Mouse (Mus musculus): Measurements from ENCODE around the gene Exo5. TPM values are rescaled to one million over a fixed set of nuclear protein-coding genes. Genes with fewer than 3 reads are reported as not detected.
A peak's percentile ranks its signal among the peaks of the same experiment; 100 is the strongest.

Gene Exo5
- polyA plus RNA-seq, 1 experiment from 2014 or later, result 34.1 TPM

DNA sequence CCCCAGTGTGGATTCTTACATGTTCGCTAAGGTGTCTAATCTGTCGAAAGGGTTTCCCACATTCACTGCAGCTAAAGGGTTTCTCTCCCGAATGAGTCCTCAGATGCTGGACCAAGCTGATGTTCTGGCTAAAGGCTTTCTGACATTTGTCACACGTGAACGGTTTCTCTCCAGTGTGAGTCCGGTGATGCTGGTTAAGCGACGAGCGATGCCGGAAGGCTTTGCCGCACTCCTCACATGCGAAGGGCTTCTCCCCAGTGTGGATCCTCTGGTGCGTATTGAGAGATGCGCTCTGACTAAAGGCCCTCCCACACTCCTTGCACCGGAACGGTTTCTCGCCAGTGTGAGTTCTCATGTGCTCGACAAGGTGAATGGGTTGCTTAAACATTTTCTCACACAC, 5.9 kb upstream of the Exo5 start:
- H3K36me3 ChIP-seq, result peaks cover 16% of the 10 kb centered on the region
- H3K9ac ChIP-seq, result no peak overlapping the region
- H3K4me2 ChIP-seq (replicated peaks), result no peak overlapping the region
- H3K27ac ChIP-seq, result no peak overlapping the region
- peaks cover 9% of the 10 kb centered on the region; the same call in 1 of the 2 replicates for H3K9me3 ChIP-seq (replicated peaks)
- 94% methylated on average over 18 of the region's 18 CpGs for WGBS
- H3K4me3 ChIP-seq, result no peak overlapping the region
- ATAC-seq (ENCODE audit: low FRiP score), result no peak
- no peaks in the 10 kb centered on the region for H3K4me1 ChIP-seq
- H3K27me3 ChIP-seq, result no peaks in the 10 kb centered on the region

DNA sequence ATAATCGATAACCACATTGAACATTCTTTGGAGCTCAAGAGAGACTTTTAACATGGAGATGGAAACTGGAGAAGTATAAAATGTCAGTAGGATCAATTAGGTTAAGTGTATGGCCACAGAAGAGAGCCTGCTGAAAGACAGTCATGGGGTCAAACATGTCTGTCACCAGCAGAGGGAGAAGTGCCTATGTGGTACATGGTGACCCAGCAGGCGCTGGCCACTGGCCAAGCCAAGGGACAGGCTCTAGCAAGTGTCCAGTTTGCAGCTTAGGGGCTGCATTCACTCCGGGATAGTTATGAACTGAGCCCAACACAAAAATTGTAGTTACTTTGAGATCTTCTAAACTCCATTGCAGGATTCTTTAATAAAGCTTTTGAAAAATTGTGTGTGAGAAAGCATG, 3.9 kb upstream of the Exo5 start:
- no peak overlapping the region for H3K9ac ChIP-seq
- peaks cover 4% of the 10 kb centered on the region for H3K4me1 ChIP-seq
- H3K4me3 ChIP-seq, result no peak overlapping the region
- no peaks in the 10 kb centered on the region for H3K27me3 ChIP-seq
- no peak overlapping the region for H3K27ac ChIP-seq
- ATAC-seq (ENCODE audit: low FRiP score), result no peak
- peaks cover 11% of the 10 kb centered on the region for H3K36me3 ChIP-seq
- peaks cover 9% of the 10 kb centered on the region; the same call in 1 of the 2 replicates for H3K9me3 ChIP-seq (replicated peaks)
- no peak overlapping the region for H3K4me2 ChIP-seq (replicated peaks)
- 82% methylated on average over 3 of the region's 3 CpGs for whole genome bisulfite sequencing

DNA sequence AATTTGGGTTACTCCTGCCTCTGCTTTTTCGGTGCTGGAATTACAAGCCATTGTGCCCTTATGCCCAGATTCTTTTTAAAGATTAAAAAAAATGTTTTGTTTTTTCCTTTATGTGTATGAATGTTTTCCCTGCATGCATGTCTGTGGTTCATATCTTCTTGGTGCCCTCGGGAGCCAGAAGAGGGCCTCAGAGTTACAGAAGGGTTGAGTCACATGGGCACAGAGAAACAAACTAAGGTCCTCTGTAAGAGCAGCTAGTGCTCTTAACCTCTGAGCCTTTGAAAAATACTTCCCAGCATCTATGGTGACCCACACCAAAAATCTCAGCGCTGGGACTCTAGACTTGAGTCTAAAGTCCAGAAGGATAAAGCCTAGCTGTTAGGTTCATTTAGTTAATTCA, 569 bp upstream of the Exo5 start:
- H3K9ac ChIP-seq, result peak overlapping the region; percentile 71
- 0 out of 2 replicates have a peak, but pooled peaks cover 5% of the 10 kb centered on the region for H3K9me3 ChIP-seq (replicated peaks)
- H3K4me3 ChIP-seq, result peak overlapping the region; percentile 49
- peak overlapping the region; percentile 85 for H3K27ac ChIP-seq
- peak overlapping the region; percentile 48 for H3K4me2 ChIP-seq (replicated peaks)
- peak; percentile 71 for ATAC-seq (ENCODE audit: low FRiP score)
- peaks cover 9% of the 10 kb centered on the region for H3K4me1 ChIP-seq
- peaks cover 25% of the 10 kb centered on the region for H3K36me3 ChIP-seq
- H3K27me3 ChIP-seq, result no peaks in the 10 kb centered on the region
- WGBS, result 21% methylated on average over 3 of the region's 3 CpGs

DNA sequence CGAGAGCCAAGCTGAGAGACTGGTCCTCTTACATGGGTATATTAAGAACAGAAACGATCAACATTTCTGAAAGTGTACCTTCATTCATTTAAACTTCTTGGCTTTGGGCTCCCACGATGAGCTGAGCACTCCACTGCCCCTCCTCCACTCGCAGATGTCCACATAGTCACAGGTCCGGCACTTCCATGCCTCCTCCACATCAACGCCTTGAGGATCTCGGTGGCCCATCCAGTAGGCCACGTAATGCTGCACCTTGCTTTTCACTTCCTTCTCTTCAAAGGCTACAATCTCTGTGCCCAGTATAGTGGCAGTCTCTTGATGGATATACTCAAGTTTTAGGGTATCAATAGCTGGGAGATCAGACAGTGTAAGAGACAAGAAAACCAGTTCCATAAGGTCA, 3.4 kb downstream of the Exo5 start:
- Histone ChIP-seq H3K27me3 (no peaks in the 10 kb centered on the region), H3K4me1 (peaks cover 9% of the 10 kb centered on the region), H3K4me2 (replicated peaks) (no peak overlapping the region), H3K4me3 (no peak overlapping the region), H3K36me3 (peaks cover 32% of the 10 kb centered on the region), H3K9ac (no peak overlapping the region), H3K27ac (no peak overlapping the region), H3K9me3 (replicated peaks) (0 out of 2 replicates have a peak, but pooled peaks cover 5% of the 10 kb centered on the region)
- WGBS, result 95% methylated on average over 8 of the region's 8 CpGs
- no peak for ATAC-seq (ENCODE audit: low FRiP score)

DNA sequence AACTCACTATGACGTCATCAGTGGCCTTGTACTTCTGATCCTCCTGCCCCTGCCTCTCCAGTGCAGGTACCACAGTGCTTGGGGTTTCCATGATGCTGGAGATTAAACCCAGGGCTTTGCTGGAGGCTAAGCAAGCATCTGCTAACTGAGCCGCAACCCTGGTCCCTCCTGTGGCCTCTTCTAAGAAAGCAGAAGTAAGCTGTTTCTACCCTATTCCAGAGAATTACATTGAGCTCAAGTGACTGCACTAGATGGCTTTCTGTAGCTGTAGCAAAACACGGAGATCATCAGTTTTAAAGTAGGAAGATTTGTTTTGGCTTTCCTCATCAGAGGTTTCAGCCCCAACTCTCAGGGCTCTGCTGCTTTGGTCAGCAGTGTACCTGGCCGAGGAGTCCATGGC, 10.3 kb downstream of the Exo5 start:
- H3K9me3 ChIP-seq (replicated peaks), result no peaks in the 10 kb centered on the region
- 78% methylated on average over 4 of the region's 4 CpGs for whole genome bisulfite sequencing

DNA sequence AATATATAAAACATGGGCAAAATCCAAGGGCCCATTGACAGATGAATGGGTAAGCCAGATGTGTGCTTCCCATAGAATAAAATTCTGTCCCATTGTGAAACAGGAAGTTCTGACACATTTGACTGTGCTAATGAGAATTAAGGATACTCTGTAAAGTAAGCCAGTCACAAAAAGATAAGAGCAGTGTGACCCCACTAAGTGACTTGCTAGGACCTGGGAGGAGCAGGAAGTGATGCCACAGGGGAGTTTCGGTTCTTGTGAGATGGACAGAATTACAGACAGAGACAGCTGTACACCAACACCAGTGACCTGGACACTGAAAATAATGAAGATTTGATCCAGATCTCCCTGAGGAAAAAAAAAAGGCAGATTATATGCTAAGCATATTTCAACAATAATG, 11.0 kb downstream of the Exo5 start:
- H3K9me3 ChIP-seq (replicated peaks), result no peaks in the 10 kb centered on the region
- no peak overlapping the region for H3K4me2 ChIP-seq (replicated peaks)
- no peak overlapping the region for H3K27ac ChIP-seq
- no peaks in the 10 kb centered on the region for H3K36me3 ChIP-seq
- H3K4me3 ChIP-seq, result no peak overlapping the region
- no peak for ATAC-seq (ENCODE audit: low FRiP score)
- H3K9ac ChIP-seq, result no peak overlapping the region
- no peaks in the 10 kb centered on the region for H3K27me3 ChIP-seq
- no peaks in the 10 kb centered on the region for H3K4me1 ChIP-seq
- 83% methylated on average over 1 of the region's 1 CpGs for WGBS

More for the DNA sequence above, 10.3 kb downstream of the Exo5 start:
- Histone ChIP-seq H3K4me2 (replicated peaks) (no peak overlapping the region), H3K4me1 (no peaks in the 10 kb centered on the region), H3K27me3 (no peaks in the 10 kb centered on the region), H3K4me3 (no peak overlapping the region), H3K27ac (no peak overlapping the region), H3K9ac (no peak overlapping the region), H3K36me3 (peaks cover 1% of the 10 kb centered on the region; the same call in 1 of the 2 replicates)
- ATAC-seq (ENCODE audit: low FRiP score), result no peak

DNA sequence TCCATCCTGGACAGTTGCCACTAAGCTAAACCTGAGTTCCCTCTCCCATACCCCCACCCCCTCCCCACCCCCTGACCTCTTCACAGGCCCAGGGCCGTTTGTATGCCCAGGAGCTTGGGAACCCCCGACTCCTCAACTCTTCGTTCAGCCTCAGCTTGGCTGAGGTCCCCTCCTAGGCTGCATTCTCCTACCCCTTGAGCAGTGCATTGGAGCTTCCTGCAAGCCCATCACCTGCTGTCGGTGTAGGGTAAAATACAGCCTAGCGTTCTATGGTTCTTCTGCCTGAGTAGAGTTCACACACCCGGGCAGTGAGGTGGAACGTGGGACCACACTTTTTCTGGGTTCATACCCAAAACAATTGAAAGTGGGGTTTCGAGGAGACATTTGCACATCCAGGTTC, 11.4 kb downstream of the Exo5 start:
- WGBS, result 66% methylated on average over 8 of the region's 8 CpGs
- no peaks in the 10 kb centered on the region for H3K9me3 ChIP-seq (replicated peaks)
- ATAC-seq (ENCODE audit: low FRiP score), result no peak

DNA sequence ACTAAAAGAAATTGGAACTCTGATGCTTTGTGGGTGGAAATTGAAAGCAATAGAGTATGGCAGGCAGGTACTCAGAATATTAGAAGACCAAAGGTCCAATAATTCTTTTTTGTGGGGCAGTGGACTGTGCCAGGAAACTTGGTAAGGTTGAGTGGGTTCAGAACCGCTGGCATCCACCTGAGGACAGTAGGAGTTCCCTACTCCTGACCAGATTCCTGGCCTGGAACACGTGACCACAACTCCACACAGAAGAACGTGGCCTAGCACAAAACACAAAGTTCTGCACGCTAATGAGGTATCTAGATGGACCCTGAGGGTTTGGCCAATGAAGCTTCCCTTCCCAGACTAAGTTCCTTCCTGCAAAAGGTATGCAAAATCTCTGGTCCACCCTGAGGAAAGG, 12.0 kb downstream of the Exo5 start:
- Histone ChIP-seq H3K9ac (no peak overlapping the region), H3K4me1 (no peaks in the 10 kb centered on the region), H3K27me3 (no peaks in the 10 kb centered on the region), H3K9me3 (replicated peaks) (no peaks in the 10 kb centered on the region), H3K27ac (no peak overlapping the region), H3K4me2 (replicated peaks) (no peak overlapping the region), H3K4me3 (no peak overlapping the region), H3K36me3 (no peaks in the 10 kb centered on the region)
- ATAC-seq (ENCODE audit: low FRiP score), result no peak
- WGBS, result 59% methylated on average over 4 of the region's 4 CpGs

More for the DNA sequence above, 11.4 kb downstream of the Exo5 start:
- no peaks in the 10 kb centered on the region for H3K27me3 ChIP-seq
- no peak overlapping the region for H3K4me3 ChIP-seq
- H3K4me2 ChIP-seq (replicated peaks), result no peak overlapping the region
- H3K4me1 ChIP-seq, result no peaks in the 10 kb centered on the region
- no peak overlapping the region for H3K9ac ChIP-seq
- H3K36me3 ChIP-seq, result no peaks in the 10 kb centered on the region
- H3K27ac ChIP-seq, result no peak overlapping the region

DNA sequence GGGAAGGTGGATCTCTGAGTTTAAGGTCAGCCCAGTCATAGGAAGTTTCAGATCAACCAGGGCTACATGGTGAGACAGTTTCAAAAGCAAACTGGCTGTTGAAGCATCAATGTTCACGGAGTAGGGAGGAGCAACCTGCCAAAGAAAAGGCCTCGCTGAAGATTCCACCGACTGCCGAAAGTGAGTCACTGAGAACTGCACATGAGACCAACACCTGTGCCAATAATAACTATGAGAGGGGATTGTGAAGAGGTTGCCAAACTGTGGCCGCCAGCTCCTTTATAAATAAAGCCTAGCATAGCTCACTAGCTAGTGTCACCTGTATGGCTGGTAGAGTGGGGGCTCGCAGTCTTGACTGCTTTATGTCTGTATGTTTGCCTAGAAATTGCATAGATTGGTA, 13.7 kb downstream of the Exo5 start:
- no peak overlapping the region for H3K4me2 ChIP-seq (replicated peaks)
- H3K27me3 ChIP-seq, result no peaks in the 10 kb centered on the region
- 88% methylated on average over 6 of the region's 6 CpGs for WGBS
- no peaks in the 10 kb centered on the region for H3K4me1 ChIP-seq
- no peak overlapping the region for H3K27ac ChIP-seq
- H3K36me3 ChIP-seq, result no peaks in the 10 kb centered on the region
- no peak overlapping the region for H3K4me3 ChIP-seq
- ATAC-seq (ENCODE audit: low FRiP score), result no peak
- H3K9me3 ChIP-seq (replicated peaks), result no peaks in the 10 kb centered on the region
- no peak overlapping the region for H3K9ac ChIP-seq

DNA sequence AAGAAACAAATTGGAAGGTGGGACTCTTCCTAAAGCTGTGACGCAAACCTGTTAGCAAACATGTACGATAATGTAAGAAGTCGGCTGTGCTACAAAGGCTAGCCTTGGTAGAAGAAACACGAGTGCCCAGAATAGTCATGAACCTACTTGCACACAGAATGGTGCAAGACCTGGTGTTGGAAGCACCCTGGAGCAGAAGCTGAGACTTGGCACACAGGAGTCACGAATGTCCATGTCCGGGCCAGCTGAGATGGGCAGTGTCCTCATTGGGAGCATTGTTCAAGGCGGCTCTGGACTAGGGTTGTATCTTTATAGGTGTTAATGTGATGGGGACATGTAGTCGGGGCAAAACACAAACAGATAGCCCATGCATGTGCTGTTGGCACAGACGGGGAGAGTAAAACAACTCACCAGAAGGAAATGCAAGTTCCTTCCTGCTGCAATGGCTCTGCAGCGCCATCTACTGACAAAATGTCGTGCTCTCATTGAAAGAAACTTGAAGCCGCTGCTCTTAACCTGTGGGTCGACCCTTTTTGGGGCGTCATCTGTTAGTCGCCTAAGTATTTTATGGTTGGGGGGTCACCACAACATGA, 15.2 kb downstream of the Exo5 start:
- Histone ChIP-seq H3K9me3 (replicated peaks) (no peaks in the 10 kb centered on the region), H3K4me1 (no peaks in the 10 kb centered on the region), H3K4me2 (replicated peaks) (no peak overlapping the region), H3K36me3 (no peaks in the 10 kb centered on the region), H3K4me3 (no peak overlapping the region), H3K9ac (no peak overlapping the region), H3K27me3 (no peaks in the 10 kb centered on the region), H3K27ac (no peak overlapping the region)
- peak; percentile 46; the same call in 1 of the 2 replicates for ATAC-seq (ENCODE audit: low FRiP score)
- whole genome bisulfite sequencing, result 33% methylated on average over 15 of the region's 15 CpGs

DNA sequence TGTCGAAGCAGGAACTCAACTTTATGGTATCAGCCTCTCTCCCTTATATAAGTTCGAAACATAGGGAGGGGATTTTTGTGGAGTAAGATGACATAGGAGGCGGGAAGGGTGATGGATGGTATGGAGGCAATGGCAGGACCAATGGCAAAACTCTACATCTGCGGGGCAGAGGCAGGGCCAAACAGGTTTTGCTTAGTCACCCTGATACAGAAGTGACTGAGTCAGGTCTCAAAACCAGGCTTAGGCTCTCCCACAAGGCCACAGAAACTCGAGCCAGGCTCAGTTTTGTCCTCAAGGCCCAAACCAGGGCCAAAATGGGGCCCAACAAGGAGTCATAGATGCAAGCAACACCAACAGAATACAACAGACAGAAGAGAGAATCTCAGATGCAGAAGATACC, 19.2 kb downstream of the Exo5 start:
- no peak overlapping the region for H3K27ac ChIP-seq
- WGBS, result 75% methylated on average over 5 of the region's 5 CpGs
- no peak for ATAC-seq (ENCODE audit: low FRiP score)

DNA sequence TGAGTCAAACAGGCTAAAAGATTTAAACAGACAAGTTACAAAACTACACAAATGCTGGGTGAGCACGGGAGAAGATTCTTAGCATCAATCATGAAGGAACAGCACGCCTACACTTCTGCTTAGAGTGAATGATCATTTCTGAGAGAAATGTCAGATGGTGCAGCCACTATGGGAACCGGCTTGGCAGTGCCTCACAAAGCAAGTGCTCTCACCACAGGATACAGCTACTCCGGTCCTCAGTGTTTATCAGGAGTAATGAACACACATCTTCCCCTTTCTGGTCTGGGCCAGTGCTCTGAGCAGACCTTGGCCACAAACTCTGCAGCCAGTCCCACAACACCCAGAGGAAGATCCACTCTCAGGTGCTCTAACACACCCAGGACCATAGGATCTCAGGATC, 20.3 kb downstream of the Exo5 start:
- H3K27ac ChIP-seq, result no peak overlapping the region
- H3K27me3 ChIP-seq, result no peaks in the 10 kb centered on the region
- no peak overlapping the region for H3K4me2 ChIP-seq (replicated peaks)
- H3K9ac ChIP-seq, result no peak overlapping the region
- H3K9me3 ChIP-seq (replicated peaks), result no peaks in the 10 kb centered on the region
- no peaks in the 10 kb centered on the region for H3K36me3 ChIP-seq
- no peak for ATAC-seq (ENCODE audit: low FRiP score)
- H3K4me3 ChIP-seq, result no peak overlapping the region
- 83% methylated on average over 4 of the region's 4 CpGs for WGBS
- no peaks in the 10 kb centered on the region for H3K4me1 ChIP-seq

More for the DNA sequence above, 19.2 kb downstream of the Exo5 start:
- Histone ChIP-seq H3K4me1 (no peaks in the 10 kb centered on the region), H3K9ac (no peak overlapping the region), H3K27me3 (no peaks in the 10 kb centered on the region), H3K9me3 (replicated peaks) (no peaks in the 10 kb centered on the region), H3K4me3 (no peak overlapping the region), H3K36me3 (no peaks in the 10 kb centered on the region), H3K4me2 (replicated peaks) (no peak overlapping the region)

DNA sequence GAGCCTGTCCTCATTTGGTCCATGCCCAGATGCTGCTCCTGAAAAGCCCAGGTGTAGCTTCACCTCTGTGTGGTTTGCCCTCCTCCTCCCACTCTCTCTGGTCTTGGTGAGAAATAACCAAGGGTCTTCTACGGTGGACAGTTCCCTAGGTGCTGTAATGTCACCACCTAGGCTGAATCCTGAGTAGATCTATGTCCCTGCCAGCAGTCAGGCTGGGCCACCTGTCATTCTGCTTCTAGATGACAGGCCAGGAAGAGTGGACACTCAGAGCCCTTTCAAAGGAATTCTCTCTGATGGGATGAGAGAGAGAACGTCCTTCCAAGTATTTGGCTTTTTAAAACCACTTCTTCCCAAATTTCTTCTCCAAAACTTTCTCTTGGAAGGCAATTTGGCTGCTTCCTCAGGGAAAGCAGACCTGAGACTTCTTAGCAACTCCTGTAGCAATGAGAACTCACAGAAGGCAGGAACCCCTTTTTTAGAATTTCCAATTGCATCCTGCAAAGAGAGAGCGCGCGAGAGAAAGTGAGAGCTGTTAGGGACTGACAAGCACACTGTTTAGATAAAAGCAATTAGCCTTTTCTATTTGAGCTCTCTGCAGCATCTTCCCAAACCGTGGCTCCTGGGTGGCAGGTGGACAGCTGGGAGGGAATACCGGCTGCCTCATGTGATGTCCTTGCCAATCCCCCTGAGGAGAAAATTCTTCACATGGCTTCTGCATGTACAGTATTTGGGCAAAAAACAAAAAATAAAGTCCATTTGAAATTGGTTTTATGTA, 28.8 kb downstream of the Exo5 start:
- Histone ChIP-seq H3K27ac (no peak overlapping the region), H3K36me3 (no peaks in the 10 kb centered on the region), H3K9ac (no peak overlapping the region), H3K27me3 (0 out of 2 replicates have a peak, but pooled peaks cover 2% of the 10 kb centered on the region), H3K4me3 (no peak overlapping the region), H3K4me2 (replicated peaks) (no peak overlapping the region), H3K9me3 (replicated peaks) (no peaks in the 10 kb centered on the region), H3K4me1 (peaks cover 6% of the 10 kb centered on the region)
- ATAC-seq (ENCODE audit: low FRiP score), result no peak
- 84% methylated on average over 7 of the region's 7 CpGs for WGBS
